Mouse (Mus musculus) right cerebral cortex, postnatal 4 days (tissue): ENCODE data around the gene 3110009E18Rik.

Source experiments
- DNase-seq: peaks from one replicate; pipeline ENCODE4 v3.0.0-alpha.2; 2022

The 3110009E18Rik gene

GRCm38 (mm10) chr1:120145527-120146216 lies 24.7 kb downstream of the 3110009E18Rik start:
- no peak for DNase-seq

- DNase-seq, result no peak
These were observed 26.0 kb downstream of the 3110009E18Rik start for GRCm38 (mm10) chr1:120146994-120147393.

- peak; percentile 13 for DNase-seq
These were observed 33.2 kb downstream of the 3110009E18Rik start for GRCm38 (mm10) chr1:120154232-120154631.

GRCm38 (mm10) chr1:120155325-120155724 lies 34.3 kb downstream of the 3110009E18Rik start:
- DNase-seq, result no peak

GRCm38 (mm10) chr1:120158474-120159127 lies 37.6 kb downstream of the 3110009E18Rik start:
- DNase-seq, result no peak

GRCm38 (mm10) chr1:120161502-120161901 lies 40.5 kb downstream of the 3110009E18Rik start:
- DNase-seq, result no peak

- DNase-seq, result no peak
These were observed 41.6 kb downstream of the 3110009E18Rik start for GRCm38 (mm10) chr1:120162616-120163015.

GRCm38 (mm10) chr1:120168016-120168415 lies 47.0 kb downstream of the 3110009E18Rik start:
- no peak for DNase-seq

- DNase-seq, result no peak
These were observed 47.7 kb downstream of the 3110009E18Rik start for GRCm38 (mm10) chr1:120168674-120169073.

- no peak for DNase-seq
These were observed 49.3 kb downstream of the 3110009E18Rik start for GRCm38 (mm10) chr1:120170307-120170706.

- DNase-seq, result no peak
These were observed 51.0 kb downstream of the 3110009E18Rik start for GRCm38 (mm10) chr1:120171819-120172521.

GRCm38 (mm10) chr1:120174991-120175390 lies 54.0 kb downstream of the 3110009E18Rik start:
- no peak for DNase-seq

- DNase-seq, result no peak
These were observed 55.3 kb downstream of the 3110009E18Rik start for GRCm38 (mm10) chr1:120176313-120176712.

GRCm38 (mm10) chr1:120177141-120177540 lies 56.2 kb downstream of the 3110009E18Rik start:
- no peak for DNase-seq

GRCm38 (mm10) chr1:120186204-120186603 lies 65.2 kb downstream of the 3110009E18Rik start:
- no peak for DNase-seq

- no peak for DNase-seq
These were observed 65.7 kb downstream of the 3110009E18Rik start for GRCm38 (mm10) chr1:120186655-120187054.

GRCm38 (mm10) chr1:120187059-120187458 lies 66.1 kb downstream of the 3110009E18Rik start:
- no peak for DNase-seq

GRCm38 (mm10) chr1:120189206-120189605 lies 68.2 kb downstream of the 3110009E18Rik start:
- DNase-seq, result no peak

- DNase-seq, result no peak
These were observed 69.3 kb downstream of the 3110009E18Rik start for GRCm38 (mm10) chr1:120190300-120190699.

GRCm38 (mm10) chr1:120190946-120191345 lies 70.0 kb downstream of the 3110009E18Rik start:
- DNase-seq, result no peak

- no peak for DNase-seq
These were observed 71.3 kb downstream of the 3110009E18Rik start for GRCm38 (mm10) chr1:120192321-120192720.

- DNase-seq, result no peak
These were observed 72.6 kb downstream of the 3110009E18Rik start for GRCm38 (mm10) chr1:120193586-120193985.

- DNase-seq, result no peak
These were observed 75.0 kb downstream of the 3110009E18Rik start for GRCm38 (mm10) chr1:120195947-120196346.

GRCm38 (mm10) chr1:120196724-120197123 lies 75.7 kb downstream of the 3110009E18Rik start:
- no peak for DNase-seq
